Mouse (Mus musculus) Patski (cell line): ENCODE data around the gene Gmds. TPM values are rescaled to one million over a fixed set of nuclear protein-coding genes. Genes with fewer than 3 reads are reported as not detected.

Experiments used
- ATAC-seq: fragments of 100-300 bp; one replicate; pipeline ENCODE4 v1.8.0; 2021
- CTCF ChIA-PET: fragments of 350-600 bp; sonication (Branson Sonifier 250); formaldehyde crosslinking; loops from one replicate; lab custom pipeline; 2022; ENCODE audit warnings: inconsistent platforms; lab: Charles Lee
- POLR2A ChIA-PET: fragments of 350-600 bp; sonication (Branson Sonifier 250); formaldehyde crosslinking; loops from one replicate; lab custom pipeline; 2022; ENCODE audit warnings: antibody characterized with exemption, inconsistent platforms; lab: Charles Lee
- DNase-seq: peaks from one replicate; pipeline ENCODE4 v3.0.0-alpha.2; 2011; ENCODE audit warnings: low read depth, low spot score
- H3K27me3 ChIP-seq: fragments of 371-371 bp; one replicate; pipeline ENCODE4 v1.5.1; 2021
- CTCF ChIP-seq: fragments of 100-300 bp; IDR thresholded peaks from one replicate; pipeline ENCODE4 v1.5.1; 2021
- in situ Hi-C: fragments of 300-500 bp; cut with MboI; formaldehyde crosslinking; loops from 3 replicates; pipeline ENCODE4 v1.11.1; 2018; ENCODE audit warnings: low pct_unique_long_range_greater_than_20kb, mixed read lengths
- polyA plus RNA-seq: library from polyadenylated mRNA; unstranded; gene quantifications from one replicate; pipeline ENCODE4 v1.2.3, GENCODE M21; 2021

Gmds gene
- polyA plus RNA-seq, 1 experiment from 2014 or later: 53.3 TPM

GRCm38 (mm10) chr13:31958346-31959335 lies 379.9 kb downstream of the Gmds start:
- no peak for TF ChIP-seq CTCF
- CTCF ChIA-PET: interaction anchor here (1.4 to 1.5 kb wide), 3 partner anchors 9 to 13 kb away, joined by 3 to 6 read pairs (median 4); no protein-coding TSS in a partner anchor
- POLR2A ChIA-PET: interaction anchor here (0.8 to 1.0 kb wide), 2 partner anchors 84 to 149 kb away, joined by 3 to 9 read pairs; no protein-coding TSS in a partner anchor
- in situ Hi-C loops: loop anchor here (5.0 kb wide), 2 partner anchors 141 to 259 kb away; no protein-coding TSS in a partner anchor
- DNase-seq: no peak
- no peaks in the 10 kb centered on the region for H3K27me3 ChIP-seq
- no peak for ATAC-seq

- H3K27me3 ChIP-seq: no peaks in the 10 kb centered on the region
- in situ Hi-C loops: loop anchor here (5.0 kb wide), 2 partner anchors 139 to 261 kb away; no protein-coding TSS in a partner anchor
- ATAC-seq: no peak
- TF ChIP-seq CTCF: peak; percentile 86
- ChIA-PET CTCF (interaction anchor here (0.7 to 1.0 kb wide), 2 partner anchors 64 to 257 kb away, joined by 3 read pairs; no protein-coding TSS in a partner anchor), POLR2A (no interaction called here)
- DNase-seq: no peak
Observed at GRCm38 (mm10) chr13:31956584-31956983, 382.0 kb downstream of the Gmds start.

GRCm38 (mm10) chr13:31956112-31956511 lies 382.4 kb downstream of the Gmds start:
- no peaks in the 10 kb centered on the region for H3K27me3 ChIP-seq
- ChIA-PET CTCF (no interaction called here), POLR2A (no interaction called here)
- in situ Hi-C loops: loop anchor here (5.0 kb wide), 2 partner anchors 139 to 261 kb away; no protein-coding TSS in a partner anchor
- no peak for ATAC-seq
- no peak for TF ChIP-seq CTCF
- no peak for DNase-seq

- POLR2A ChIA-PET: no interaction called here
- TF ChIP-seq CTCF: no peak
- in situ Hi-C loops: loop anchor here (5.0 kb wide), 2 partner anchors 138 to 262 kb away; no protein-coding TSS in a partner anchor
- DNase-seq (no peak), ATAC-seq (no peak)
- CTCF ChIA-PET: no interaction called here
- no peaks in the 10 kb centered on the region for H3K27me3 ChIP-seq
Observed at GRCm38 (mm10) chr13:31955171-31955570, 383.4 kb downstream of the Gmds start.

- ATAC-seq: peak; percentile 47
- in situ Hi-C loops: no loop called here
- ChIA-PET POLR2A (no interaction called here), CTCF (no interaction called here)
- peak; percentile 48 for DNase-seq
- peak; percentile 6 for TF ChIP-seq CTCF
- no peaks in the 10 kb centered on the region for H3K27me3 ChIP-seq
Observed at GRCm38 (mm10) chr13:31944676-31945210, 393.8 kb downstream of the Gmds start.

GRCm38 (mm10) chr13:31943482-31944275 lies 394.9 kb downstream of the Gmds start:
- no peak for ATAC-seq
- no peak for DNase-seq
- no peaks in the 10 kb centered on the region for H3K27me3 ChIP-seq
- POLR2A ChIA-PET: interaction anchor here (0.5 kb wide), 1 partner anchor 159 kb away, joined by 3 read pairs; no protein-coding TSS in a partner anchor
- CTCF ChIA-PET: no interaction called here
- no peak for TF ChIP-seq CTCF
- in situ Hi-C loops: no loop called here

- TF ChIP-seq CTCF: no peak
- no peak for ATAC-seq
- H3K27me3 ChIP-seq: no peaks in the 10 kb centered on the region
- in situ Hi-C loops: no loop called here
- no peak for DNase-seq
- ChIA-PET CTCF (no interaction called here), POLR2A (no interaction called here)
Observed at GRCm38 (mm10) chr13:31929299-31929698, 409.2 kb downstream of the Gmds start.

- no peak for TF ChIP-seq CTCF
- H3K27me3 ChIP-seq: no peaks in the 10 kb centered on the region
- no peak for ATAC-seq
- ChIA-PET CTCF (no interaction called here), POLR2A (no interaction called here)
- no peak for DNase-seq
- in situ Hi-C loops: no loop called here
Observed at GRCm38 (mm10) chr13:31926599-31926998, 411.9 kb downstream of the Gmds start.

GRCm38 (mm10) chr13:31924506-31924905 lies 414.0 kb downstream of the Gmds start:
- in situ Hi-C loops: no loop called here
- POLR2A ChIA-PET: no interaction called here
- ATAC-seq: no peak

GRCm38 (mm10) chr13:31919716-31920115 lies 418.8 kb downstream of the Gmds start:
- POLR2A ChIA-PET: no interaction called here
- no peaks in the 10 kb centered on the region for H3K27me3 ChIP-seq
- no peak for TF ChIP-seq CTCF
- CTCF ChIA-PET: no interaction called here
- DNase-seq (no peak), ATAC-seq (no peak)
- in situ Hi-C loops: no loop called here

More at GRCm38 (mm10) chr13:31924506-31924905, 414.0 kb downstream of the Gmds start:
- TF ChIP-seq CTCF: no peak
- no peak for DNase-seq
- no peaks in the 10 kb centered on the region for H3K27me3 ChIP-seq
- CTCF ChIA-PET: no interaction called here
